8 mouse cellular contexts compared by ENCODE assay signal in genomic region chr10:70021667-70022066, GRCm38 (mm10).
DNase-seq lines count a peak whose midpoint lies in the region; ATAC-seq and TF ChIP-seq lines count a peak whose summit lies in the region.

No protein-coding gene starts in this region.

- no peak overlapping the region for H3K4me3 ChIP-seq in midbrain, embryonic 11.5 days (ENCODE audit: low read depth, low read length)
- no peak overlapping the region for H3K4me3 ChIP-seq in midbrain, embryonic 15.5 days
- H3K4me3 ChIP-seq in layer of hippocampus, adult 2 months = no peak overlapping the region
- H3K4me3 ChIP-seq in forebrain, embryonic 11.5 days (ENCODE audit: low read depth, low read length) = no peak overlapping the region

- no peak for ATAC-seq in midbrain, embryonic 11.5 days (ENCODE audit: low FRiP score)
- ATAC-seq in midbrain, embryonic 15.5 days (replicated peaks) = no peak
- ATAC-seq in megakaryocyte-erythroid progenitor cell, adult 5-6 weeks (replicated peaks; ENCODE audit: low FRiP score, low TSS enrichment, poor library complexity, severe bottlenecking) = peak; percentile 74
- no peak for ATAC-seq in forebrain, embryonic 11.5 days (replicated peaks; ENCODE audit: low FRiP score)

- no peak overlapping the region for H3K9ac ChIP-seq in midbrain, embryonic 11.5 days (ENCODE audit: low read length)
- H3K9ac ChIP-seq in midbrain, embryonic 15.5 days = no peak overlapping the region
- H3K9ac ChIP-seq in forebrain, embryonic 11.5 days (ENCODE audit: low read length) = no peak overlapping the region

- DNase-seq in midbrain, embryonic 11.5 days (ENCODE audit: low spot score, missing footprints) = peak; percentile 77
- DNase-seq in ZHBTc4 (ENCODE audit: low read depth, low spot score) = peak; percentile 75
- DNase-seq in gastrocnemius, adult 18-20 months (ENCODE audit: low spot score) = peak; percentile 84
- peak; percentile 13 to 66 for DNase-seq in layer of hippocampus, adult 2 months (ENCODE audit: low spot score in 2 of 2)
- peak; percentile 18 for DNase-seq in telencephalon, adult 2 months (ENCODE audit: low read depth, low spot score)
- DNase-seq in forebrain, embryonic 11.5 days (ENCODE audit: low spot score) = no peak

- no peak overlapping the region for H3K27ac ChIP-seq in midbrain, embryonic 11.5 days (ENCODE audit: low read depth, low read length)
- H3K27ac ChIP-seq in midbrain, embryonic 15.5 days = no peak overlapping the region
- H3K27ac ChIP-seq in layer of hippocampus, adult 2 months = no peak overlapping the region
- H3K27ac ChIP-seq in forebrain, embryonic 11.5 days (ENCODE audit: low read depth, low read length) = no peak overlapping the region

- no peaks in the 10 kb centered on the region for H3K4me1 ChIP-seq in midbrain, embryonic 11.5 days (ENCODE audit: control insufficient read depth, insufficient read depth, low read length)
- no peaks in the 10 kb centered on the region for H3K4me1 ChIP-seq in midbrain, embryonic 15.5 days
- H3K4me1 ChIP-seq in forebrain, embryonic 11.5 days (replicated peaks; ENCODE audit: control insufficient read depth, insufficient read depth, low read length) = no peaks in the 10 kb centered on the region

- H3K4me2 ChIP-seq in midbrain, embryonic 11.5 days = no peak overlapping the region
- no peak overlapping the region for H3K4me2 ChIP-seq in midbrain, embryonic 15.5 days
- H3K4me2 ChIP-seq in forebrain, embryonic 11.5 days (ENCODE audit: low read depth, low read length, severe bottlenecking) = no peak overlapping the region

- no peaks in the 10 kb centered on the region for H3K9me3 ChIP-seq in midbrain, embryonic 11.5 days (ENCODE audit: control insufficient read depth, low read length)
- H3K9me3 ChIP-seq in midbrain, embryonic 15.5 days = no peaks in the 10 kb centered on the region
- H3K9me3 ChIP-seq in forebrain, embryonic 11.5 days (ENCODE audit: control insufficient read depth, low read length) = no peaks in the 10 kb centered on the region

- no peaks in the 10 kb centered on the region for H3K36me3 ChIP-seq in midbrain, embryonic 11.5 days (ENCODE audit: control insufficient read depth, insufficient read depth, low read length)
- H3K36me3 ChIP-seq in midbrain, embryonic 15.5 days (replicated peaks) = peaks cover 20% of the 10 kb centered on the region
- no peaks in the 10 kb centered on the region for H3K36me3 ChIP-seq in forebrain, embryonic 11.5 days (ENCODE audit: control insufficient read depth, insufficient read depth, low read length)

- WGBS in midbrain, embryonic 11.5 days = 88% methylated on average over 10 of the region's 10 CpGs
- WGBS in midbrain, embryonic 15.5 days = 87% methylated on average over 10 of the region's 10 CpGs
- WGBS in forebrain, embryonic 11.5 days = 90% methylated on average over 10 of the region's 10 CpGs

- TF ChIP-seq CTCF in layer of hippocampus, adult 2 months (conservative IDR thresholded peaks at IDR 0.05) = peak; percentile 80

- no peaks in the 10 kb centered on the region for H3K27me3 ChIP-seq in midbrain, embryonic 11.5 days (ENCODE audit: control insufficient read depth, insufficient read depth, low read length)
- no peaks in the 10 kb centered on the region for H3K27me3 ChIP-seq in midbrain, embryonic 15.5 days (replicated peaks)
- no peaks in the 10 kb centered on the region for H3K27me3 ChIP-seq in forebrain, embryonic 11.5 days (ENCODE audit: control insufficient read depth, insufficient read depth, low read length)
